Mouse (Mus musculus) limb, embryonic 15.5 days (tissue): ENCODE results near the gene Wnt8b. TPM values are rescaled to one million over a fixed set of nuclear protein-coding genes. Genes with fewer than 3 reads are reported as not detected.
"Not testable (repeated sequence)": the region's sequence is repeated elsewhere in the genome, so short reads cannot be mapped to it uniquely, and the experiment has no call there.

Source experiments
- ATAC-seq: fragments of 200-750 bp; cut with Nextera tagmentation; 2 replicates; pipeline ENCODE4 v1.8.0; 2017; ENCODE audit warnings: low read depth, moderate TSS enrichment; ENCODE audit not compliant: insufficient number of reproducible peaks, low FRiP score, low TSS enrichment
- H3K27ac ChIP-seq: fragments of 300-500 bp; sonication (generic); 2 replicates; pipeline ENCODE4 v1.5.1; 2015; ENCODE audit warnings: moderate library complexity, mild to moderate bottlenecking, inconsistent platforms
- H3K27me3 ChIP-seq: fragments of 300-500 bp; sonication (generic); 2 replicates; pipeline ENCODE4 v1.6.1; 2015; ENCODE audit warnings: inconsistent platforms
- H3K36me3 ChIP-seq: fragments of 300-500 bp; sonication (generic); 2 replicates; pipeline ENCODE4 v1.6.1; 2015; ENCODE audit warnings: inconsistent platforms
- H3K4me1 ChIP-seq: fragments of 300-500 bp; sonication (generic); 2 replicates; pipeline ENCODE4 v1.6.1; 2015; ENCODE audit warnings: inconsistent platforms
- H3K4me2 ChIP-seq: fragments of 300-500 bp; sonication (generic); 2 replicates; pipeline ENCODE4 v1.6.1; 2015; ENCODE audit warnings: mild to moderate bottlenecking, inconsistent platforms
- H3K4me3 ChIP-seq: fragments of 300-500 bp; sonication (generic); 2 replicates; pipeline ENCODE4 v1.5.1; 2015; ENCODE audit warnings: mild to moderate bottlenecking, inconsistent platforms
- H3K9ac ChIP-seq: fragments of 300-500 bp; sonication (generic); 2 replicates; pipeline ENCODE4 v1.6.1; 2015; ENCODE audit warnings: inconsistent platforms
- H3K9me3 ChIP-seq: fragments of 300-500 bp; sonication (generic); 2 replicates; pipeline ENCODE4 v1.6.1; 2016; ENCODE audit warnings: inconsistent platforms
- WGBS: fragments of 180-500 bp; shearing (Covaris S2); methylation state at CpG from one replicate; pipeline ENCODE4 v1.1.7; 2015; 5-methylcytosine and 5-hydroxymethylcytosine counted together
- polyA plus RNA-seq: library from polyadenylated mRNA; unstranded; fragments of >200 nt; fragmentation: Nextera tagmentation; extraction: Ambion mirVana; gene quantifications from 2 replicates; pipeline ENCODE4 v1.2.1, GENCODE M21; 2015

Wnt8b gene
- not detected in 2 replicates for polyA plus RNA-seq

DNA sequence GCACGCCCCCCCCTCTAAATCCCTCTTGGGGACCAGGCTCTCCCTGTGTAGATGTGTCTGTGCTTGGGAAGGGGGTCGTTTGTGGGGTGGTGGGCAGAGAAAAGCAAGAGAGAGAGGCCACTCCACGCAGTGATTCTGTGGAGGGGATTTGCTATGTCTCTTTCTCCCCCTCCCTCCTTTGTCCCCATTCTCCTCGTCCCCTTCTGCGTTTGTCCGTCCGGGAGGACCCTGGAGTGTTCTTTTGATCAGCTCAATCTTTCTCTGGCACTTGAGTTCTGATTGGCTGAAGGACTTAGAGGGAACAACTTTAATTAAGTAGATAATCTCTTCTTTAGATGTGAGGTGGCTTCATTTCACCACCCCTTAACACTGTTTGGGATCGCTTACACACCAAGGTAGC, at the start of gene Wnt8b:
Gene Wnt8b, plus strand, starts transcription at position 345 of the 400 bp plus-strand sequence.
- no peaks in the 10 kb centered on the region for H3K4me1 ChIP-seq
- H3K9me3 ChIP-seq, result no peaks in the 10 kb centered on the region
- H3K9ac ChIP-seq, result no peak within 1 kb of the TSS
- ATAC-seq, result no peak
- WGBS, result 43% methylated on average over 8 of the region's 8 CpGs
- H3K27ac ChIP-seq, result no peak within 1 kb of the TSS
- no peaks in the 10 kb centered on the region for H3K36me3 ChIP-seq
- H3K4me2 ChIP-seq, result no peak within 1 kb of the TSS
- H3K4me3 ChIP-seq, result no peak within 1 kb of the TSS
- peaks cover 12% of the 10 kb centered on the region; the same call in 1 of the 2 replicates for H3K27me3 ChIP-seq

DNA sequence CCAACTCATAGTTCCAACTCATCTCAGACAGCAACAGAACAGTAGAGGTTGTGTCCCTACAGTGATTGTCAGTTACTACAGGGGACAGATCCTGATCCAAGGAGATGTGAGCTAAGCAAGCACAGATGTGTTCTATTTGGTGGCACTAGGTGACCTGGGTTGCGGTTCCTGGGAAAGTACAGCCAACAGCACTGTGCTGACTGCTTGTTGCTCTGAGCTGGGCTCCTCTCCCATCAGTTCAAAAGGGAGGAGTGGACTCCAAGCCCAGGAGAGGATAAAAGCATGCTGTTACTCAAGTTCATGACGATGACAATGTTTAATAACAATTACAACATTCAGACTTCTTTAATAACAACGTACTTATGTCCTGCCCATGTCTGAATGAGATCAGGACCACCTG, 47.5 kb upstream of the Wnt8b start:
- 79% methylated on average over 3 of the region's 3 CpGs for WGBS
- H3K4me2 ChIP-seq, result no peak overlapping the region
- ATAC-seq, result no peak
- no peak overlapping the region for H3K9ac ChIP-seq
- no peak overlapping the region for H3K27ac ChIP-seq
- no peaks in the 10 kb centered on the region for H3K36me3 ChIP-seq
- no peaks in the 10 kb centered on the region for H3K9me3 ChIP-seq
- H3K4me1 ChIP-seq, result no peaks in the 10 kb centered on the region
- H3K27me3 ChIP-seq, result no peaks in the 10 kb centered on the region
- no peak overlapping the region for H3K4me3 ChIP-seq

DNA sequence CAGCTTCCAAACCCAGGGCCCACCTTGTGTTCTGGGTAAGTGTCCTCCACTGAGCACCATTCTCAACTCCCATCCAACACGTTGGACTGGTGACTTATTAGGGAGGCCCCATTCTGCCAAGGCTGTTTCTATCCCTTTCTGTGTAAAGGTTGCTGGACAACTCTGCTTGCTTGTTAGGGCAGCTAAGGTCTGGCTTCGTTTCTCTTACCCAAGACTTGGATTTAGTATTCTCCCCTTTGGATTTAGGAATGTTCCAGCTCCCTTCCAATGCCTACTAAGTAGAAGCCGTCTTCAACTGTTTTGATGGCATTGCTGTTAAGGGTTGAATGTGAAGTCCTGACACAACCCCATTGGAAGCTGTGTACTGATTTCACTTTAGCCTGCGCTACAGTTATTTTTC, 45.3 kb upstream of the Wnt8b start:
- Histone ChIP-seq H3K4me1 (no peaks in the 10 kb centered on the region), H3K27me3 (no peaks in the 10 kb centered on the region), H3K36me3 (no peaks in the 10 kb centered on the region), H3K9ac (no peak overlapping the region), H3K4me3 (no peak overlapping the region), H3K4me2 (no peak overlapping the region), H3K9me3 (no peaks in the 10 kb centered on the region), H3K27ac (no peak overlapping the region)
- WGBS, result 74% methylated on average over 4 of the region's 4 CpGs
- ATAC-seq, result no peak

DNA sequence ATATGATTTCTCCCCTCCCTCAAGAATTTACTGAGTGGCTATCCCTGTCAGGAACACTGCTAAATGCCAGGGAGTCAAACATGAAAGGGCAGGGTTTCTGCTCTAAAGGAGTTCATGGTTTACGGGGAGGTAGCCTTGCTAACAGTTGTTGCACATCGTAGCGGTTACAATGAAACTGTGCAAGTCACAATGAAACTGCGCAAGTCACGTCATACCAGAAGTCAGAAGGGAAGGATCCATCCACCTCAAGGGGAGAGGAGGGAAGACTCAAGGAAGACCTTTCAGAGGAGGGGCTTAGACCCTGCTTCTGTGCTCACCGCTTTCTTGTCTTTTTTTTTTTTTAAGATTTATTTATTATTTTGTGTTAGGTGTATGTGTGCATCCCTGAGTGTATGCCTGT, 38.4 kb upstream of the Wnt8b start:
- H3K4me3 ChIP-seq, result no peak overlapping the region
- ATAC-seq, result no peak
- H3K9me3 ChIP-seq, result no peaks in the 10 kb centered on the region
- no peaks in the 10 kb centered on the region for H3K36me3 ChIP-seq
- WGBS, result 73% methylated on average over 6 of the region's 6 CpGs
- H3K4me2 ChIP-seq, result no peak overlapping the region
- no peak overlapping the region for H3K9ac ChIP-seq
- no peaks in the 10 kb centered on the region for H3K4me1 ChIP-seq
- H3K27ac ChIP-seq, result no peak overlapping the region
- H3K27me3 ChIP-seq, result peaks cover 5% of the 10 kb centered on the region; the same call in 1 of the 2 replicates

DNA sequence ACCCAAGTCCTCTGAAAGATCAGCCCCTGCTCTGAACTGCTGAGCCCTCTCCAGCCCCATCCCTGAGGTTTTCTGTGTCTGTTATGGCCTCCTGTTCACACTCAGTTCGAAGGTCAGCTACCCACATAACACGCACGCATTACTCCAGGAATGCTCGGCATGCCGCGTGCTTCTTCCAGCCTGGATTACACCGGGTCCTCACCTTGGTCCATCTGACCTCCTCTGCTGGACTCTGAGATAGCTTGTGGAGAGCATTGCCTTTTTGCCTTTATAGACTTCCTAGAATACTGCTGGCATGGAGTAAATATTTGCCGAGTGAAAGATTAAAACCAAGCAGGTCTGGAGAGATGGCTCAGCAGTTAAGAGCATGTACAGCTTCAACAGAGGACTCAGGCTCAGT, 37.9 kb upstream of the Wnt8b start:
- Histone ChIP-seq H3K4me2 (no peak overlapping the region), H3K9me3 (no peaks in the 10 kb centered on the region), H3K36me3 (no peaks in the 10 kb centered on the region), H3K27ac (no peak overlapping the region), H3K27me3 (peaks cover 5% of the 10 kb centered on the region; the same call in 1 of the 2 replicates), H3K4me3 (no peak overlapping the region), H3K4me1 (no peaks in the 10 kb centered on the region), H3K9ac (no peak overlapping the region)
- 80% methylated on average over 8 of the region's 8 CpGs for WGBS
- no peak for ATAC-seq

DNA sequence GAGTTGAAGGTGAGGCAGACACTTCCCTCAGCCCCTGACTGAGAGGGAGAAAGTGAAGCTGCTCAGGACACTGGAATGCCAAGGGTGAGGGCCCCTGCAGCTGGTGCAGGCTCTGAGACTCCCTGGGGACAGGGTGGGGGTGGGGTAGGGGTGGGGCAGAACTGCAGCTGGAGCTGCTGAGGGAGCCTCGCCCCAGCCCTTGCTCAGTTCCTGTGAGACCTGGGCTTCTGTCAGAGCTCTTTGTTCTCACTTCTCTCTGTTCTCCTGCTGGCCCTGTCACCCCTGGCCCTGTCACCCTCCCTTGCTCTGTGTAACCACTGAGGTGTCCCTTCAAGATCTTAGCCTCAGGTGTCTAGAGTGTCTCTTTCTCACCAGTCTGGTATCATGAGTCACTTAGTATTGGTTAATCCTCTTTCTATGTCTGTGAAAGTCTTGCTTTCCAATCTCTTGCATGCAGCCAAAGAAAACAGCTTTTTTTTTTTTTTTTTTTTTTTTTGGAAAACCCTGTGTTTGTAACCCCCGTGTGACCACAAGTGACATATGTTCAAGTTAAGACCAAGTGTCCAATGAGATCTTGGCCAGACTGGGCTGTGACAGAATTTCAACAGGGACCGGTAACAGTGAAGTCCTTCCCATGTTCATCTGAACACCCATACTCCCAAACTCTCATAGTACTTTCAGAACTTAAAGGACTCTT, 35.8 kb upstream of the Wnt8b start:
- H3K9ac ChIP-seq, result no peak overlapping the region
- no peaks in the 10 kb centered on the region for H3K4me1 ChIP-seq
- no peak for ATAC-seq
- peaks cover 5% of the 10 kb centered on the region; the same call in 1 of the 2 replicates for H3K27me3 ChIP-seq
- H3K4me2 ChIP-seq, result no peak overlapping the region
- WGBS, result 54% methylated on average over 3 of the region's 3 CpGs
- H3K36me3 ChIP-seq, result no peaks in the 10 kb centered on the region
- H3K9me3 ChIP-seq, result no peaks in the 10 kb centered on the region
- H3K4me3 ChIP-seq, result no peak overlapping the region
- H3K27ac ChIP-seq, result no peak overlapping the region

DNA sequence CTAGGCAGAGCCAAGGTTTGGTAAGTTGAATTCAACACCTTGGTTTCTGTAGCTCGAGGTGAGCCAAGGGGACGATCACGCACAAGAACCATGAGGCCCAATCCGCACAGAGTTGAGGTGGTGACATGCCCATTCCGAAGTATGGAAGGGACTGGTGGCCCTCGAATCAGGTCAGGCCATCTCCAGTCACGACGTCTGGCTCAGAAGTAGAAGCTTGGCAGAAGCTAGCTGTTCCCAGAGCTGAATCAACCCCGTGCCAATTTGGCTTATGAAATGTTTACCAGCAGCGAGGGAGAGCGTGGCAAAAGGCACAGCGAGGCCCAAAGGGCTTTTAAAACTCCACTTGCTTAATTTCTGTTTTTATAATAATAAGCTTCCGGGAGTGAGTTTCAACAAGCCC, 34.6 kb upstream of the Wnt8b start:
- Histone ChIP-seq H3K9ac (no peak overlapping the region), H3K4me2 (no peak overlapping the region), H3K4me3 (no peak overlapping the region), H3K27ac (no peak overlapping the region), H3K9me3 (no peaks in the 10 kb centered on the region), H3K4me1 (no peaks in the 10 kb centered on the region), H3K36me3 (no peaks in the 10 kb centered on the region), H3K27me3 (peaks cover 5% of the 10 kb centered on the region; the same call in 1 of the 2 replicates)
- WGBS, result 65% methylated on average over 13 of the region's 13 CpGs
- no peak for ATAC-seq

DNA sequence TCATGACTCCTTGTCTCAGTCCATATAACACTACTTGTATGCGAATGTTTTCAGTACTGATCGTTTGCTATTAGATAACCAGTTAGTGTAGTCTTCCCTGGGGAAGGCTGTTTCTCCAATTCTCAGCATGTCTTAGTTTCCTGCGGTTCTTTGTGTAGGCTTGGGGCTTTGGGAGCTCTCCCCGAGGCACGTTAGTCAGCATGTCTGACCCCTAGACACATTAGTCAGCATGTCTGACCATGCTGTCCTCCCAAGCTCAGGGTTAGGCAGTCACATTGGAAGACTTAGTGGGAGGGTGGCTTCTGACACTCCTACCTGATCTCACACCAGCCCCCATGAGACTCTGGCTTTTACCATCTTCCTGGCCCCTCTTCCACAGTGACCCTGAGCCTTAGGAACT, 32.8 kb upstream of the Wnt8b start:
- H3K36me3 ChIP-seq, result no peaks in the 10 kb centered on the region
- no peaks in the 10 kb centered on the region for H3K4me1 ChIP-seq
- H3K27me3 ChIP-seq, result peaks cover 5% of the 10 kb centered on the region; the same call in 1 of the 2 replicates
- H3K4me2 ChIP-seq, result no peak overlapping the region
- 79% methylated on average over 5 of the region's 5 CpGs for WGBS
- H3K9ac ChIP-seq, result no peak overlapping the region
- H3K27ac ChIP-seq, result no peak overlapping the region
- H3K9me3 ChIP-seq, result no peaks in the 10 kb centered on the region
- no peak for ATAC-seq
- no peak overlapping the region for H3K4me3 ChIP-seq

DNA sequence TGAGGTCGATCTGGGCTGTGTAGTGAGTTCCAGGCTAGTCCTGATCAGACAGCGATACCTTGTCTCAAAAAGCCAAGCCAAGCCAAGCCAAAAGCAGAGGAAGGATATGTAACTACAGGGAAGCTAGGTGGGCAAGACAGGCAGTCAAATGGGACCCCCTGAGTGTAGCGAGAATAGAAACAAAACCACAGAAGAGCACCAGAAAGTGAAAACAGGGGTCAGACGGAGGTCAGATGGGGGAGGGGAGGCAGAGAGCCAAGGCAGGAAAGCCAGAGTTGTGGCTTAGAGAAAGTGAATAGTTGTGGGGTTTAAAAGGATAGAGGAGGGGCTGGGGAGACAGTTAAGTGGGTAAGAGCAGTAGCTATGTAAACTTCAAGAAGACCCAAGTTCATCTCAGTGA, 31.8 kb upstream of the Wnt8b start:
- 52% methylated on average over 4 of the region's 4 CpGs for WGBS
- Histone ChIP-seq H3K27ac (no peak overlapping the region), H3K36me3 (no peaks in the 10 kb centered on the region), H3K9ac (no peak overlapping the region), H3K4me2 (no peak overlapping the region), H3K27me3 (peaks cover 4% of the 10 kb centered on the region; the same call in 1 of the 2 replicates), H3K4me3 (no peak overlapping the region), H3K9me3 (no peaks in the 10 kb centered on the region), H3K4me1 (no peaks in the 10 kb centered on the region)
- no peak for ATAC-seq

DNA sequence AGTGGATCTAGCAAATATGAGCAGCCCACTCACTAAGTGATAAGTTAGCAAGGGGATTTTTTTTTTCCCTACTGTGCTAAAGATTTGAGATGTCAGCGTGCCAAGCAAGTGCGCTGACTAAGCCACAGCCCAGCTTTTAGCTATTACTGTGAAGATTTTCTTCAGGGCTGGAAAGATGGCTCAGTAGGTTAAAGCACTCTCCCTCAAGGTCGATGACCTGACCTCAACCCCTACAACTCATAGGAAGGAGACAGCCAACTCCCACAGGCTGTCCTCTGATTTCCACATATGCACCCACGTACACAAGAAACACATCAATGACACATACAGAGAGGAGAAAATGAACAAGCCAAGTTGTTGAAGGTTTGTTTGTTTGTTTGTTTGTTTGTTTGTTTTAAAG, 31.1 kb upstream of the Wnt8b start:
- no peak overlapping the region for H3K9ac ChIP-seq
- 80% methylated on average over 4 of the region's 4 CpGs for WGBS
- H3K4me3 ChIP-seq, result no peak overlapping the region
- no peaks in the 10 kb centered on the region for H3K4me1 ChIP-seq
- no peak overlapping the region for H3K27ac ChIP-seq
- H3K9me3 ChIP-seq, result no peaks in the 10 kb centered on the region
- H3K27me3 ChIP-seq, result no peaks in the 10 kb centered on the region
- no peak overlapping the region for H3K4me2 ChIP-seq
- ATAC-seq, result no peak
- H3K36me3 ChIP-seq, result no peaks in the 10 kb centered on the region

DNA sequence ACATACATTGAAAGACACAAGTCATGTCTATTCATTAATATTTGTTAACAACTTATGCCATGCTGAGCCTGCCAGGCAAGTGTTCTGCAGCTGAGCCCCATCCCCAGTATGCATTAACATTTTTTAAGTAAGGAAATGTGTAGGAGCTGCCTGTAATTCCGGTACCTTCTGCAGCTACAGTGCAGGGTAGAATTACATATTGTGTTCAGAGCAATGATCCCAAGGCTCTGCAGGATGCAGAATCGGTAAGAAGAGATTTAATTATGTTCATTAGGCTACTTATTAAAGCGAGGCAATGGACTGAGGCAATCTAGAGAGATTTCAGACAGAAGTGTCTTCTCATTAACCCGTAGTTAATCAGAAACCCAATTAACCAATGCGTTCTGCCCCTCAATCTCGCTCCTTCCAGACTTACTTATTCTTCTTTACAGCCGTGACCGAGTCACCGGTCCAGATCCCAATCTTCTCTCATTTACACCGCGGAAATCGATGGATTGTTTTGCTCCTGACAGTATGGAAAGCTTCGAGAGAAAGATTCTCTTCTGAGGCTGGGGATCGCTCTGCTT, 27.2 kb upstream of the Wnt8b start:
- H3K27me3 ChIP-seq, ATAC-seq, H3K9ac ChIP-seq, H3K9me3 ChIP-seq, H3K4me3 ChIP-seq, H3K36me3 ChIP-seq, H3K27ac ChIP-seq, H3K4me1 ChIP-seq, H3K4me2 ChIP-seq: not testable (repeated sequence)
- 62% methylated on average over 14 of the region's 14 CpGs for WGBS

DNA sequence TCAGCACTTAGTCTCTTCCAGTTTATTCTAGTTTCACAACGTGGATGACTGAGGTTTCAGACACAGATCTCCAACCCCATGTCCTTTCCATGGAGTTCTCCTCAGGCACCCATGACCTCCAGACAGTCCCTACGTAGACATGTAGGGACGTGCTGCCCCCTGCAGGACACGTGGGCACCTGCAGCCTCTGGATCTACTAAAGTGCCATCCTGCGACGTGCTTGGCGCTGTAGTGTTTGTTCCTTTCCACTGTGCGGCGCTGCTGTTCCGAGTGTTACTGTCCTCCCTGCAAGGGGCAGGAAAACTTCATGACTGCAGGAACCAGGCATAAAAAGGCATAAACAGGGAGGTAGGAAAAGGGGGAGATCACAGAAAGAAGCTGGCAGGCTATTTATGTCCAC, 19.1 kb upstream of the Wnt8b start:
- Histone ChIP-seq H3K27me3 (no peaks in the 10 kb centered on the region), H3K4me1 (no peaks in the 10 kb centered on the region), H3K27ac (no peak overlapping the region), H3K9me3 (no peaks in the 10 kb centered on the region), H3K9ac (no peak overlapping the region), H3K36me3 (no peaks in the 10 kb centered on the region), H3K4me2 (no peak overlapping the region), H3K4me3 (no peak overlapping the region)
- ATAC-seq, result no peak
- 2% methylated on average over 10 of the region's 10 CpGs for WGBS
